Mouse (Mus musculus): ENCODE measurements at regions not wholly inside any gene's neighbourhood (a gene's known extent, or its start where the extent isn't known, plus 50 kb on each side); places are given as distances from the start of the nearest gene placed in this dataset. TPM values are rescaled to one million over a fixed set of nuclear protein-coding genes. Genes with fewer than 3 reads are reported as not detected.

- WGBS, result 79% methylated on average over 3 of the region's 3 CpGs
- no peak overlapping the region for H3K9ac ChIP-seq
- no peak for ATAC-seq (ENCODE audit: low FRiP score)
- no peaks in the 10 kb centered on the region for H3K27me3 ChIP-seq
- peaks cover 6% of the 10 kb centered on the region; the same call in 1 of the 2 replicates for H3K9me3 ChIP-seq (replicated peaks)
- H3K27ac ChIP-seq, result no peak overlapping the region
- H3K36me3 ChIP-seq, result no peaks in the 10 kb centered on the region
- H3K4me3 ChIP-seq, result no peak overlapping the region
- no peaks in the 10 kb centered on the region for H3K4me1 ChIP-seq
- H3K4me2 ChIP-seq (replicated peaks), result no peak overlapping the region
Measured at GRCm38 (mm10) chr12:113428461-113428860, 60.9 kb upstream of the Adam6b start.

- Histone ChIP-seq H3K36me3 (no peaks in the 10 kb centered on the region), H3K4me1 (no peaks in the 10 kb centered on the region), H3K27me3 (no peaks in the 10 kb centered on the region), H3K9ac (no peak overlapping the region), H3K4me3 (no peak overlapping the region), H3K27ac (no peak overlapping the region), H3K9me3 (replicated peaks) (peaks cover 6% of the 10 kb centered on the region; the same call in 1 of the 2 replicates), H3K4me2 (replicated peaks) (no peak overlapping the region)
- no peak for ATAC-seq (ENCODE audit: low FRiP score)
- 87% methylated on average over 2 of the region's 2 CpGs for WGBS
Measured at GRCm38 (mm10) chr12:113428901-113429300, 60.4 kb upstream of the Adam6b start.

- WGBS, result 81% methylated on average over 6 of the region's 6 CpGs
- no peak overlapping the region for H3K27ac ChIP-seq
- no peak for ATAC-seq (ENCODE audit: low FRiP score)
Measured at GRCm38 (mm10) chr12:113430340-113430739, 59.0 kb upstream of the Adam6b start.

More at GRCm38 (mm10) chr12:113430340-113430739, 59.0 kb upstream of the Adam6b start:
- H3K36me3 ChIP-seq, result no peaks in the 10 kb centered on the region
- H3K4me3 ChIP-seq, result no peak overlapping the region
- H3K9ac ChIP-seq, result no peak overlapping the region
- H3K27me3 ChIP-seq, result no peaks in the 10 kb centered on the region
- no peaks in the 10 kb centered on the region for H3K4me1 ChIP-seq
- peaks cover 6% of the 10 kb centered on the region; the same call in 1 of the 2 replicates for H3K9me3 ChIP-seq (replicated peaks)
- H3K4me2 ChIP-seq (replicated peaks), result no peak overlapping the region

Small RNAs in the stretch of these regions (microRNA-seq; reads per million reads assigned to microRNA genes)
- not detected for gene Gm22175
- gene Gm24022, result not detected
- gene Gm25747, result not detected

Measured in hindbrain, embryonic 12.5 days (tissue).